In the genomic region with DNA sequence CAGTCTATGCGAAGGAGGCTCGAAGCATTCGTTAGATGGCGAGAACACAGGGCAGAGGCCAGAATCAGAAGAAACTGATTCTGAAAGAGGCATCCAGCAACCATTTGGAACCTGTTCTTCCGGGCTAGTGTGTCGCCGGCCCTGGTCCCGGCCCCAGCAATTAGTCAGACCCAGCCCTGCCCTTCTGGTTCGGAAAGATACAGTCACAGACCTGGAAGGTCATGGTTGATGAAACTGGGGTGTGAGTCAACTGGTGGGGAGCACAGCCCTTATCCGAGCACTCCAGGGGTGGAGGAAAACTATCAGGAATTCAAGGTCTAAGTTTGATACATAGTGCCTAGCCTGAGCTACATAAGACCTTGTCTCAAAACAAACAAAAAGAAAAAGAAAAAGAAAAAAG, we compare ENCODE assay signal across 28 mouse cellular contexts. TPM values are rescaled to one million over a fixed set of nuclear protein-coding genes. Genes with fewer than 3 reads are reported as not detected.
"Had no signal": no experiment of that assay in that cellular context is flagged by ENCODE, and none has a peak within 500 bp of the region (broad histone marks: within the 10 kb centered on the region; RNA-seq: fewer than 3 reads in every experiment).

No protein-coding gene starts in this region.

- H3K9me3 ChIP-seq: kidney, embryonic 15.5 days; midbrain, embryonic 15.5 days; neural tube, embryonic 12.5 days; neural tube, embryonic 15.5 days had no signal

- H3K4me1 ChIP-seq: kidney, embryonic 15.5 days; liver, embryonic 13.5 days; midbrain, embryonic 10.5 days; midbrain, embryonic 15.5 days; neural tube, embryonic 12.5 days; neural tube, embryonic 15.5 days had no signal

- H3K9ac ChIP-seq: kidney, embryonic 15.5 days; liver, embryonic 13.5 days; midbrain, embryonic 15.5 days; neural tube, embryonic 12.5 days; neural tube, embryonic 15.5 days had no signal

- ATAC-seq: midbrain, embryonic 15.5 days had no signal

- H3K36me3 ChIP-seq: kidney, embryonic 15.5 days; liver, embryonic 13.5 days; midbrain, embryonic 10.5 days; midbrain, embryonic 15.5 days; neural tube, embryonic 12.5 days; neural tube, embryonic 15.5 days had no signal

- DNase-seq: kidney, adult 11 months; kidney, adult 8-10 months; kidney, postnatal 10 days; kidney, postnatal 4 days; liver, embryonic 13.5 days; lung, adult 2 months; right cerebral cortex, adult 18-20 months; right cerebral cortex, postnatal 14 days; right cerebral cortex, postnatal 4 days; thymus, adult 2 months; thymus, postnatal 36 days had no signal

- H3K27me3 ChIP-seq: midbrain, embryonic 15.5 days; neural tube, embryonic 12.5 days; neural tube, embryonic 15.5 days had no signal

- H3K4me2 ChIP-seq: kidney, embryonic 15.5 days; liver, embryonic 13.5 days; midbrain, embryonic 15.5 days; neural tube, embryonic 12.5 days; neural tube, embryonic 15.5 days had no signal

- H3K4me3 ChIP-seq: kidney, embryonic 15.5 days; liver, embryonic 13.5 days; megakaryocyte, embryonic 14.5 days; midbrain, embryonic 10.5 days; midbrain, embryonic 15.5 days; neural tube, embryonic 12.5 days; neural tube, embryonic 15.5 days had no signal

- H3K27ac ChIP-seq: kidney, embryonic 15.5 days; liver, embryonic 13.5 days; macrophage; midbrain, embryonic 10.5 days; midbrain, embryonic 15.5 days; neural tube, embryonic 12.5 days; neural tube, embryonic 15.5 days had no signal

RNA-seq across cellular contexts. Expression of gene Lypd5, which starts 7.1 kb away (rescaled TPM):
- total RNA-seq: layer of hippocampus, adult 18-20 months; layer of hippocampus, postnatal 14 days; left cerebral cortex, adult 18-20 months; left cerebral cortex, postnatal 25 days; liver, adult 2 months had no signal
- polyA plus RNA-seq: kidney, embryonic 15.5 days; limb, embryonic 11.5 days; liver, adult 2 months; liver, embryonic 13.5 days; liver, embryonic 16.5 days; macrophage; midbrain, embryonic 10.5 days; midbrain, embryonic 15.5 days; neural tube, embryonic 12.5 days; stomach, embryonic 14.5 days; urinary bladder, adult 2 months had no signal

RNA-seq across cellular contexts. Expression of gene Tescl, which starts 22.3 kb away (rescaled TPM):
- total RNA-seq: layer of hippocampus, adult 18-20 months; layer of hippocampus, postnatal 14 days; left cerebral cortex, adult 18-20 months; left cerebral cortex, postnatal 25 days; liver, adult 2 months had no signal
- polyA plus RNA-seq: limb, embryonic 11.5 days; liver, adult 2 months; liver, embryonic 13.5 days; liver, embryonic 16.5 days; lung, embryonic 16.5 days; macrophage; neural tube, embryonic 12.5 days had no signal
